Mouse (Mus musculus) liver, embryonic 15.5 days (tissue): ENCODE data around the gene Rtp3. TPM values are rescaled to one million over a fixed set of nuclear protein-coding genes. Genes with fewer than 3 reads are reported as not detected.

Experiments
- ATAC-seq: fragments of 200-750 bp; cut with Nextera tagmentation; 2 replicates; pipeline ENCODE4 v1.8.0; 2017; ENCODE audit warnings: moderate number of reproducible peaks, mild to moderate bottlenecking, moderate library complexity; ENCODE audit not compliant: insufficient read depth
- H3K27ac ChIP-seq: fragments of 300-500 bp; sonication (generic); replicated peaks from 2 replicates; pipeline ENCODE4 v1.5.1; 2015; ENCODE audit warnings: mild to moderate bottlenecking, inconsistent platforms
- H3K27me3 ChIP-seq: fragments of 300-500 bp; sonication (generic); 2 replicates; pipeline ENCODE4 v1.6.1; 2015; ENCODE audit warnings: mild to moderate bottlenecking, inconsistent platforms
- H3K36me3 ChIP-seq: fragments of 300-500 bp; sonication (generic); replicated peaks from 2 replicates; pipeline ENCODE4 v1.6.1; 2015; ENCODE audit warnings: moderate library complexity, mild to moderate bottlenecking, inconsistent platforms
- H3K4me1 ChIP-seq: fragments of 300-500 bp; sonication (generic); replicated peaks from 2 replicates; pipeline ENCODE4 v1.6.1; 2015; ENCODE audit warnings: inconsistent platforms
- H3K4me2 ChIP-seq: fragments of 300-500 bp; sonication (generic); 2 replicates; pipeline ENCODE4 v1.6.1; 2015; ENCODE audit warnings: moderate library complexity, mild to moderate bottlenecking, inconsistent platforms
- H3K4me3 ChIP-seq: fragments of 300-500 bp; sonication (generic); replicated peaks from 2 replicates; pipeline ENCODE4 v1.5.1; 2015; ENCODE audit warnings: mild to moderate bottlenecking, inconsistent platforms
- H3K9ac ChIP-seq: fragments of 300-500 bp; sonication (generic); 2 replicates; pipeline ENCODE4 v1.6.1; 2015; ENCODE audit warnings: moderate library complexity, mild to moderate bottlenecking, inconsistent platforms
- H3K9me3 ChIP-seq: fragments of 300-500 bp; sonication (generic); replicated peaks from 2 replicates; pipeline ENCODE4 v1.6.1; 2016; ENCODE audit warnings: inconsistent platforms
- WGBS: fragments of 180-500 bp; shearing (Covaris S2); methylation state at CpG from one replicate; pipeline ENCODE4 v1.1.7; 2015; ENCODE audit warnings: mixed read lengths; ENCODE audit not compliant: insufficient replicate concordance; 5-methylcytosine and 5-hydroxymethylcytosine counted together
- polyA plus RNA-seq: library from polyadenylated mRNA; unstranded; fragments of >200 nt; fragmentation: Nextera tagmentation; extraction: Ambion mirVana; gene quantifications from 2 replicates; pipeline ENCODE4 v1.2.1, GENCODE M21; 2015

The Rtp3 gene
- polyA plus RNA-seq, 1 experiment from 2014 or later, result 13.2 TPM

GRCm38 (mm10) chr9:110999856-111000255 lies 9.5 kb upstream of the Rtp3 start:
- Histone ChIP-seq H3K9me3 (no peaks in the 10 kb centered on the region), H3K4me2 (no peak overlapping the region), H3K9ac (no peak overlapping the region), H3K4me3 (no peak overlapping the region), H3K36me3 (no peaks in the 10 kb centered on the region), H3K4me1 (peaks cover 16% of the 10 kb centered on the region), H3K27me3 (no peaks in the 10 kb centered on the region), H3K27ac (no peak overlapping the region)
- ATAC-seq, result no peak
- 55% methylated on average over 10 of the region's 10 CpGs for WGBS

GRCm38 (mm10) chr9:110999056-110999455 lies 8.7 kb upstream of the Rtp3 start:
- H3K9me3 ChIP-seq, result no peaks in the 10 kb centered on the region
- no peaks in the 10 kb centered on the region for H3K27me3 ChIP-seq
- 63% methylated on average over 2 of the region's 2 CpGs for WGBS
- ATAC-seq, result no peak
- no peak overlapping the region for H3K27ac ChIP-seq
- peaks cover 20% of the 10 kb centered on the region for H3K4me1 ChIP-seq
- no peak overlapping the region for H3K9ac ChIP-seq
- H3K36me3 ChIP-seq, result no peaks in the 10 kb centered on the region
- no peak overlapping the region for H3K4me2 ChIP-seq
- H3K4me3 ChIP-seq, result no peak overlapping the region

- peaks cover 20% of the 10 kb centered on the region for H3K4me1 ChIP-seq
- no peak overlapping the region for H3K4me2 ChIP-seq
- no peak overlapping the region for H3K9ac ChIP-seq
- no peak overlapping the region for H3K4me3 ChIP-seq
- no peak overlapping the region for H3K27ac ChIP-seq
- no peaks in the 10 kb centered on the region for H3K9me3 ChIP-seq
- ATAC-seq, result no peak
- H3K27me3 ChIP-seq, result no peaks in the 10 kb centered on the region
- WGBS, result 2% methylated on average over 5 of the region's 5 CpGs
- no peaks in the 10 kb centered on the region for H3K36me3 ChIP-seq
Measured at GRCm38 (mm10) chr9:110997245-110997644, 6.9 kb upstream of the Rtp3 start.

GRCm38 (mm10) chr9:110994716-110995172 lies 4.4 kb upstream of the Rtp3 start:
- H3K9ac ChIP-seq, result no peak overlapping the region
- H3K27me3 ChIP-seq, result no peaks in the 10 kb centered on the region
- H3K36me3 ChIP-seq, result no peaks in the 10 kb centered on the region
- peak overlapping the region; percentile 65 for H3K4me2 ChIP-seq
- H3K27ac ChIP-seq, result peak overlapping the region; percentile 67
- H3K4me1 ChIP-seq, result peaks cover 24% of the 10 kb centered on the region
- H3K9me3 ChIP-seq, result no peaks in the 10 kb centered on the region
- peak; percentile 66 for ATAC-seq
- WGBS, result 9% methylated on average over 13 of the region's 13 CpGs
- peak overlapping the region; percentile 50 for H3K4me3 ChIP-seq

GRCm38 (mm10) chr9:110993281-110993709 lies 2.9 kb upstream of the Rtp3 start:
- Histone ChIP-seq H3K36me3 (no peaks in the 10 kb centered on the region), H3K4me2 (peak overlapping the region; percentile 40), H3K4me3 (no peak overlapping the region), H3K4me1 (peaks cover 15% of the 10 kb centered on the region), H3K9me3 (no peaks in the 10 kb centered on the region), H3K27me3 (no peaks in the 10 kb centered on the region), H3K27ac (peak overlapping the region; percentile 73), H3K9ac (no peak overlapping the region)
- peak; percentile 66 for ATAC-seq
- 40% methylated on average over 3 of the region's 3 CpGs for WGBS

GRCm38 (mm10) chr9:110989543-110989942 lies 840 bp downstream of the Rtp3 start:
- no peak for ATAC-seq
- Histone ChIP-seq H3K4me2 (peak overlapping the region; percentile 46), H3K27me3 (no peaks in the 10 kb centered on the region), H3K36me3 (0 out of 2 replicates have a peak, but pooled peaks cover 5% of the 10 kb centered on the region), H3K27ac (peak overlapping the region; percentile 63), H3K9ac (0 out of 2 replicates have a peak overlapping the region, but pooled peaks have one; percentile 3), H3K9me3 (no peaks in the 10 kb centered on the region), H3K4me3 (peak overlapping the region; percentile 42), H3K4me1 (peaks cover 7% of the 10 kb centered on the region)
- WGBS, result 64% methylated on average over 2 of the region's 2 CpGs

- Histone ChIP-seq H3K27me3 (no peaks in the 10 kb centered on the region), H3K4me2 (peak overlapping the region; percentile 46), H3K9me3 (no peaks in the 10 kb centered on the region), H3K36me3 (0 out of 2 replicates have a peak, but pooled peaks cover 5% of the 10 kb centered on the region), H3K4me1 (peaks cover 7% of the 10 kb centered on the region), H3K9ac (peak overlapping the region; percentile 37; the same call in 1 of the 2 replicates), H3K27ac (peak overlapping the region; percentile 63), H3K4me3 (peak overlapping the region; percentile 42)
- 32% methylated on average over 4 of the region's 4 CpGs for WGBS
- no peak for ATAC-seq
Measured at GRCm38 (mm10) chr9:110989141-110989540, 1.2 kb downstream of the Rtp3 start.

GRCm38 (mm10) chr9:110988078-110988477 lies 2.3 kb downstream of the Rtp3 start:
- H3K4me2 ChIP-seq, result peak overlapping the region; percentile 46
- H3K27ac ChIP-seq, result 0 out of 2 replicates have a peak overlapping the region, but pooled peaks have one; percentile 29
- H3K4me1 ChIP-seq, result peaks cover 7% of the 10 kb centered on the region
- H3K4me3 ChIP-seq, result peak overlapping the region; percentile 42
- WGBS, result 63% methylated on average over 3 of the region's 3 CpGs
- no peaks in the 10 kb centered on the region for H3K9me3 ChIP-seq
- H3K9ac ChIP-seq, result no peak overlapping the region
- no peak for ATAC-seq
- H3K27me3 ChIP-seq, result no peaks in the 10 kb centered on the region
- H3K36me3 ChIP-seq, result 0 out of 2 replicates have a peak, but pooled peaks cover 5% of the 10 kb centered on the region

- H3K9ac ChIP-seq, result no peak overlapping the region
- 61% methylated on average over 4 of the region's 4 CpGs for WGBS
Measured at GRCm38 (mm10) chr9:110987331-110987730, 3.1 kb downstream of the Rtp3 start.

GRCm38 (mm10) chr9:110985951-110986350 lies 4.4 kb downstream of the Rtp3 start:
- Histone ChIP-seq H3K9ac (no peak overlapping the region), H3K4me3 (no peak overlapping the region), H3K4me1 (peaks cover 2% of the 10 kb centered on the region; the same call in 1 of the 2 replicates), H3K27ac (no peak overlapping the region), H3K36me3 (0 out of 2 replicates have a peak, but pooled peaks cover 5% of the 10 kb centered on the region), H3K27me3 (no peaks in the 10 kb centered on the region), H3K4me2 (no peak overlapping the region), H3K9me3 (no peaks in the 10 kb centered on the region)
- WGBS, result 68% methylated on average over 8 of the region's 8 CpGs
- ATAC-seq, result no peak

More at GRCm38 (mm10) chr9:110987331-110987730, 3.1 kb downstream of the Rtp3 start:
- Histone ChIP-seq H3K27ac (peak overlapping the region; percentile 38), H3K9me3 (no peaks in the 10 kb centered on the region), H3K4me3 (peak overlapping the region; percentile 32; the same call in 1 of the 2 replicates), H3K4me2 (peak overlapping the region; percentile 46), H3K27me3 (no peaks in the 10 kb centered on the region), H3K36me3 (0 out of 2 replicates have a peak, but pooled peaks cover 5% of the 10 kb centered on the region), H3K4me1 (peaks cover 7% of the 10 kb centered on the region)
- ATAC-seq, result no peak

GRCm38 (mm10) chr9:110985541-110985940 lies 4.8 kb downstream of the Rtp3 start:
- no peaks in the 10 kb centered on the region for H3K4me1 ChIP-seq
- no peak overlapping the region for H3K27ac ChIP-seq
- ATAC-seq, result no peak
- no peak overlapping the region for H3K4me2 ChIP-seq
- H3K9me3 ChIP-seq, result no peaks in the 10 kb centered on the region
- no peak overlapping the region for H3K9ac ChIP-seq
- no peaks in the 10 kb centered on the region for H3K27me3 ChIP-seq
- H3K4me3 ChIP-seq, result no peak overlapping the region
- 0 out of 2 replicates have a peak, but pooled peaks cover 5% of the 10 kb centered on the region for H3K36me3 ChIP-seq
- WGBS, result 78% methylated on average over 5 of the region's 5 CpGs
